Mouse (Mus musculus) erythroblast, embryonic 14.5 days (primary cell): ENCODE measurements at regions not wholly inside any gene's neighbourhood (a gene's known extent, or its start where the extent isn't known, plus 50 kb on each side); places are given as distances from the start of the nearest gene placed in this dataset.

Experiments
- H3K27me3 ChIP-seq: 2 replicates; pipeline ENCODE4 v1.6.1; 2012; ENCODE audit warnings: inconsistent platforms; ENCODE audit not compliant: control insufficient read depth
- H3K36me3 ChIP-seq: 2 replicates; pipeline ENCODE4 v1.6.1; 2012; ENCODE audit warnings: mild to moderate bottlenecking, inconsistent platforms; ENCODE audit not compliant: control insufficient read depth
- H3K4me1 ChIP-seq: 2 replicates; pipeline ENCODE4 v1.6.1; 2012; ENCODE audit warnings: inconsistent platforms; ENCODE audit not compliant: control insufficient read depth
- H3K4me3 ChIP-seq: replicated peaks from 2 replicates; pipeline ENCODE3; 2012; ENCODE audit warnings: moderate library complexity, mild to moderate bottlenecking, inconsistent platforms
- H3K9me3 ChIP-seq: 2 replicates; pipeline ENCODE4 v1.6.1; 2012; ENCODE audit warnings: low read length, inconsistent platforms, mixed read lengths; ENCODE audit not compliant: control insufficient read depth
- GATA1 ChIP-seq: IDR thresholded peaks from 2 replicates; pipeline ENCODE4 v1.6.1; 2012; ENCODE audit warnings: low read length, inconsistent platforms, mixed read lengths
- TAL1 ChIP-seq: IDR thresholded peaks from 3 replicates; pipeline ENCODE4 v1.6.1; 2012; ENCODE audit warnings: low read length, inconsistent platforms, mixed read lengths

- TF ChIP-seq TAL1 (no peak), GATA1 (no peak)
- no peaks in the 10 kb centered on the region for H3K27me3 ChIP-seq
Measured at GRCm38 (mm10) chr2:61455902-61456301, 122.5 kb upstream of the Tank start.

GRCm38 (mm10) chr2:61454729-61455128 lies 123.7 kb upstream of the Tank start:
- no peaks in the 10 kb centered on the region for H3K36me3 ChIP-seq
- H3K4me3 ChIP-seq, result no peak overlapping the region
- no peaks in the 10 kb centered on the region for H3K9me3 ChIP-seq
- no peaks in the 10 kb centered on the region for H3K27me3 ChIP-seq
- TF ChIP-seq TAL1, result no peak
- TF ChIP-seq GATA1, result no peak
- no peaks in the 10 kb centered on the region for H3K4me1 ChIP-seq

More at GRCm38 (mm10) chr2:61455902-61456301, 122.5 kb upstream of the Tank start:
- no peaks in the 10 kb centered on the region for H3K9me3 ChIP-seq
- no peaks in the 10 kb centered on the region for H3K36me3 ChIP-seq
- H3K4me1 ChIP-seq, result no peaks in the 10 kb centered on the region
- H3K4me3 ChIP-seq, result no peak overlapping the region

- H3K27me3 ChIP-seq, result no peaks in the 10 kb centered on the region
- no peaks in the 10 kb centered on the region for H3K4me1 ChIP-seq
- H3K36me3 ChIP-seq, result no peaks in the 10 kb centered on the region
- H3K9me3 ChIP-seq, result no peaks in the 10 kb centered on the region
- H3K4me3 ChIP-seq, result no peak overlapping the region
- TF ChIP-seq TAL1 (no peak), GATA1 (no peak)
Measured at GRCm38 (mm10) chr2:61454311-61454728, 124.1 kb upstream of the Tank start.

- TF ChIP-seq GATA1 (no peak), TAL1 (no peak)
Measured at GRCm38 (mm10) chr2:61453490-61454281, 124.7 kb upstream of the Tank start.

GRCm38 (mm10) chr2:61452581-61452980 lies 125.8 kb upstream of the Tank start:
- H3K4me1 ChIP-seq, result no peaks in the 10 kb centered on the region
- H3K36me3 ChIP-seq, result no peaks in the 10 kb centered on the region
- TF ChIP-seq GATA1 (no peak), TAL1 (no peak)
- no peak overlapping the region for H3K4me3 ChIP-seq
- H3K27me3 ChIP-seq, result no peaks in the 10 kb centered on the region
- no peaks in the 10 kb centered on the region for H3K9me3 ChIP-seq

More at GRCm38 (mm10) chr2:61453490-61454281, 124.7 kb upstream of the Tank start:
- Histone ChIP-seq H3K9me3 (no peaks in the 10 kb centered on the region), H3K4me3 (no peak overlapping the region), H3K4me1 (no peaks in the 10 kb centered on the region), H3K27me3 (no peaks in the 10 kb centered on the region), H3K36me3 (no peaks in the 10 kb centered on the region)

GRCm38 (mm10) chr2:61450731-61451130 lies 127.7 kb upstream of the Tank start:
- TF ChIP-seq TAL1 (no peak), GATA1 (no peak)
- Histone ChIP-seq H3K36me3 (no peaks in the 10 kb centered on the region), H3K4me1 (no peaks in the 10 kb centered on the region), H3K4me3 (no peak overlapping the region), H3K27me3 (no peaks in the 10 kb centered on the region), H3K9me3 (no peaks in the 10 kb centered on the region)

GRCm38 (mm10) chr2:61436591-61436990 lies 141.8 kb upstream of the Tank start:
- H3K9me3 ChIP-seq, result no peaks in the 10 kb centered on the region
- H3K36me3 ChIP-seq, result no peaks in the 10 kb centered on the region
- TF ChIP-seq GATA1 (no peak), TAL1 (no peak)
- H3K4me1 ChIP-seq, result no peaks in the 10 kb centered on the region
- no peak overlapping the region for H3K4me3 ChIP-seq
- no peaks in the 10 kb centered on the region for H3K27me3 ChIP-seq

GRCm38 (mm10) chr2:61407881-61408280 lies 170.5 kb upstream of the Tank start:
- H3K36me3 ChIP-seq, result no peaks in the 10 kb centered on the region
- H3K4me3 ChIP-seq, result no peak overlapping the region
- H3K4me1 ChIP-seq, result no peaks in the 10 kb centered on the region
- peaks cover 5% of the 10 kb centered on the region for H3K27me3 ChIP-seq
- 0 out of 2 replicates have a peak, but pooled peaks cover 3% of the 10 kb centered on the region for H3K9me3 ChIP-seq
- TF ChIP-seq TAL1 (no peak), GATA1 (no peak)

GRCm38 (mm10) chr2:61406104-61406751 lies 172.2 kb upstream of the Tank start:
- 0 out of 2 replicates have a peak, but pooled peaks cover 3% of the 10 kb centered on the region for H3K9me3 ChIP-seq
- H3K4me3 ChIP-seq, result no peak overlapping the region
- TF ChIP-seq GATA1 (no peak), TAL1 (no peak)
- H3K27me3 ChIP-seq, result peaks cover 6% of the 10 kb centered on the region
- H3K4me1 ChIP-seq, result peaks cover 8% of the 10 kb centered on the region
- no peaks in the 10 kb centered on the region for H3K36me3 ChIP-seq
